Mouse (Mus musculus): Measurements from ENCODE around the gene Cntnap1. TPM values are rescaled to one million over a fixed set of nuclear protein-coding genes. Genes with fewer than 3 reads are reported as not detected.

Cntnap1 gene
- polyA plus RNA-seq, 1 experiment, result 0.15 TPM

GRCm38 (mm10) chr11:101171721-101172433 lies 1.6 kb downstream of the Cntnap1 start:
- Histone ChIP-seq H3K27ac (ENCODE audit: insufficient read depth, low read length) (no peak overlapping the region), H3K4me1 (ENCODE audit: control insufficient read depth, insufficient read depth, low read length) (no peaks in the 10 kb centered on the region), H3K36me3 (ENCODE audit: control insufficient read depth, insufficient read depth, low read length, poor library complexity, severe bottlenecking) (no peaks in the 10 kb centered on the region), H3K9me3 (replicated peaks; ENCODE audit: control insufficient read depth, insufficient read depth, low read length, poor library complexity, severe bottlenecking) (no peaks in the 10 kb centered on the region), H3K4me3 (ENCODE audit: low read depth, low read length) (peak overlapping the region; percentile 64), H3K27me3 (ENCODE audit: control insufficient read depth, insufficient read depth, low read length, poor library complexity, severe bottlenecking) (peaks cover 18% of the 10 kb centered on the region), H3K9ac (ENCODE audit: low read depth, poor library complexity, severe bottlenecking) (peak overlapping the region; percentile 4; the same call in 1 of the 2 replicates)
- TF ChIP-seq EP300 (IDR thresholded peaks at IDR 0.05; ENCODE audit: insufficient read depth, low read depth, low read length) (no peak), CTCF (IDR thresholded peaks at IDR 0.05; ENCODE audit: low read depth, low read length) (no peak), POLR2A (IDR thresholded peaks at IDR 0.05; ENCODE audit: insufficient read depth, low read length) (no peak)

DNA sequence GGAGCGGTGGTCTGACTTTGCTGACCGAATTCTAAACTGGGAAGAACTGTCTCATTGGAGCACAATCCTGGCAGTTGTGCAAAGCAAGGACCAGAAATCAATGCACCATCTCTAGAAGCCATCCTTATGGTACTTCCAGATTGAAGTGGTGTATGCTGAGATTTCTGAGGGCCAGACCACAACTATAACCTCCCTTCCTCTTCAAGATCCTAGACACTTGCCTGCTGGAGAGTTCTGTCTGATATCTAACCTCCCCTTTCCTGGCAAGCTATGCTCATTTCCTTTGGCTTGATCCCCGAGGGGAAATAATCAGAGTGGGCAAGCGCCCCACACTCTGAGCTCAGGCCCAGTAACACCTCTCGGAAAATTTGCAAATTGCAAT lies 2.1 kb downstream of the Cntnap1 start:
- H3K9ac ChIP-seq (ENCODE audit: low read depth, poor library complexity, severe bottlenecking), result peak overlapping the region; percentile 4; the same call in 1 of the 2 replicates
- peak overlapping the region; percentile 64 for H3K4me3 ChIP-seq (ENCODE audit: low read depth, low read length)
- H3K4me1 ChIP-seq (ENCODE audit: control insufficient read depth, insufficient read depth, low read length), result no peaks in the 10 kb centered on the region
- H3K27ac ChIP-seq (ENCODE audit: insufficient read depth, low read length), result no peak overlapping the region
- H3K9me3 ChIP-seq (replicated peaks; ENCODE audit: control insufficient read depth, insufficient read depth, low read length, poor library complexity, severe bottlenecking), result no peaks in the 10 kb centered on the region
- no peak for TF ChIP-seq POLR2A (IDR thresholded peaks at IDR 0.05; ENCODE audit: insufficient read depth, low read length)
- H3K36me3 ChIP-seq (ENCODE audit: control insufficient read depth, insufficient read depth, low read length, poor library complexity, severe bottlenecking), result no peaks in the 10 kb centered on the region
- peaks cover 18% of the 10 kb centered on the region for H3K27me3 ChIP-seq (ENCODE audit: control insufficient read depth, insufficient read depth, low read length, poor library complexity, severe bottlenecking)

GRCm38 (mm10) chr11:101173112-101173511 lies 2.8 kb downstream of the Cntnap1 start:
- H3K9ac ChIP-seq (ENCODE audit: low read depth, poor library complexity, severe bottlenecking), result no peak overlapping the region
- peaks cover 18% of the 10 kb centered on the region for H3K27me3 ChIP-seq (ENCODE audit: control insufficient read depth, insufficient read depth, low read length, poor library complexity, severe bottlenecking)
- no peak overlapping the region for H3K27ac ChIP-seq (ENCODE audit: insufficient read depth, low read length)

GRCm38 (mm10) chr11:101173631-101174388 lies 3.5 kb downstream of the Cntnap1 start:
- H3K4me1 ChIP-seq (ENCODE audit: control insufficient read depth, insufficient read depth, low read length), result no peaks in the 10 kb centered on the region
- H3K36me3 ChIP-seq (ENCODE audit: control insufficient read depth, insufficient read depth, low read length, poor library complexity, severe bottlenecking), result no peaks in the 10 kb centered on the region
- no peaks in the 10 kb centered on the region for H3K9me3 ChIP-seq (replicated peaks; ENCODE audit: control insufficient read depth, insufficient read depth, low read length, poor library complexity, severe bottlenecking)
- H3K27me3 ChIP-seq (ENCODE audit: control insufficient read depth, insufficient read depth, low read length, poor library complexity, severe bottlenecking), result peaks cover 15% of the 10 kb centered on the region
- peak overlapping the region; percentile 16; the same call in 1 of the 2 replicates for H3K4me3 ChIP-seq (ENCODE audit: low read depth, low read length)
- H3K9ac ChIP-seq (ENCODE audit: low read depth, poor library complexity, severe bottlenecking), result peak overlapping the region; percentile 6; the same call in 1 of the 2 replicates
- TF ChIP-seq POLR2A (IDR thresholded peaks at IDR 0.05; ENCODE audit: insufficient read depth, low read length), result no peak
- TF ChIP-seq CTCF (IDR thresholded peaks at IDR 0.05; ENCODE audit: low read depth, low read length), result peak; percentile 59
- 0 out of 2 replicates have a peak, but pooled peaks have one; percentile 13 for TF ChIP-seq EP300 (IDR thresholded peaks at IDR 0.05; ENCODE audit: insufficient read depth, low read depth, low read length)
- H3K27ac ChIP-seq (ENCODE audit: insufficient read depth, low read length), result no peak overlapping the region

More at GRCm38 (mm10) chr11:101173112-101173511, 2.8 kb downstream of the Cntnap1 start:
- Histone ChIP-seq H3K9me3 (replicated peaks; ENCODE audit: control insufficient read depth, insufficient read depth, low read length, poor library complexity, severe bottlenecking) (no peaks in the 10 kb centered on the region), H3K4me1 (ENCODE audit: control insufficient read depth, insufficient read depth, low read length) (no peaks in the 10 kb centered on the region), H3K4me3 (ENCODE audit: low read depth, low read length) (no peak overlapping the region), H3K36me3 (ENCODE audit: control insufficient read depth, insufficient read depth, low read length, poor library complexity, severe bottlenecking) (no peaks in the 10 kb centered on the region)
- TF ChIP-seq CTCF (IDR thresholded peaks at IDR 0.05; ENCODE audit: low read depth, low read length), result no peak
- TF ChIP-seq EP300 (IDR thresholded peaks at IDR 0.05; ENCODE audit: insufficient read depth, low read depth, low read length), result no peak
- no peak for TF ChIP-seq POLR2A (IDR thresholded peaks at IDR 0.05; ENCODE audit: insufficient read depth, low read length)

GRCm38 (mm10) chr11:101174389-101174745 lies 4.0 kb downstream of the Cntnap1 start:
- no peaks in the 10 kb centered on the region for H3K36me3 ChIP-seq (ENCODE audit: control insufficient read depth, insufficient read depth, low read length, poor library complexity, severe bottlenecking)
- no peak overlapping the region for H3K27ac ChIP-seq (ENCODE audit: insufficient read depth, low read length)
- H3K4me1 ChIP-seq (ENCODE audit: control insufficient read depth, insufficient read depth, low read length), result no peaks in the 10 kb centered on the region
- no peaks in the 10 kb centered on the region for H3K9me3 ChIP-seq (replicated peaks; ENCODE audit: control insufficient read depth, insufficient read depth, low read length, poor library complexity, severe bottlenecking)
- no peak overlapping the region for H3K9ac ChIP-seq (ENCODE audit: low read depth, poor library complexity, severe bottlenecking)
- TF ChIP-seq CTCF (IDR thresholded peaks at IDR 0.05; ENCODE audit: low read depth, low read length) (no peak), POLR2A (IDR thresholded peaks at IDR 0.05; ENCODE audit: insufficient read depth, low read length) (no peak), EP300 (IDR thresholded peaks at IDR 0.05; ENCODE audit: insufficient read depth, low read depth, low read length) (no peak)
- H3K4me3 ChIP-seq (ENCODE audit: low read depth, low read length), result no peak overlapping the region
- H3K27me3 ChIP-seq (ENCODE audit: control insufficient read depth, insufficient read depth, low read length, poor library complexity, severe bottlenecking), result peaks cover 12% of the 10 kb centered on the region

Data from ES-Bruce4 (cell line).